Mouse (Mus musculus): Measurements from ENCODE around the gene Lzts3.

- TF ChIP-seq CTCF (IDR thresholded peaks at IDR 0.05; ENCODE audit: low read depth, low read length) (no peak), POLR2A (IDR thresholded peaks at IDR 0.05; ENCODE audit: insufficient read depth, low read length) (no peak), EP300 (IDR thresholded peaks at IDR 0.05; ENCODE audit: insufficient read depth, low read depth, low read length) (no peak)
Measured at GRCm38 (mm10) chr2:130629080-130629838, 13.3 kb downstream of the Lzts3 start.

All from ES-Bruce4 (cell line).